Mouse (Mus musculus) 3134 (cell line): ENCODE data around the gene Map7d1.

ENCODE experiments used
- DNase-seq: peaks from one replicate; pipeline ENCODE4 v3.0.0-alpha.2; 2011; ENCODE audit warnings: low spot score; ENCODE audit not compliant: insufficient read length; ENCODE audit errors: extremely low read depth

Map7d1 gene

DNA sequence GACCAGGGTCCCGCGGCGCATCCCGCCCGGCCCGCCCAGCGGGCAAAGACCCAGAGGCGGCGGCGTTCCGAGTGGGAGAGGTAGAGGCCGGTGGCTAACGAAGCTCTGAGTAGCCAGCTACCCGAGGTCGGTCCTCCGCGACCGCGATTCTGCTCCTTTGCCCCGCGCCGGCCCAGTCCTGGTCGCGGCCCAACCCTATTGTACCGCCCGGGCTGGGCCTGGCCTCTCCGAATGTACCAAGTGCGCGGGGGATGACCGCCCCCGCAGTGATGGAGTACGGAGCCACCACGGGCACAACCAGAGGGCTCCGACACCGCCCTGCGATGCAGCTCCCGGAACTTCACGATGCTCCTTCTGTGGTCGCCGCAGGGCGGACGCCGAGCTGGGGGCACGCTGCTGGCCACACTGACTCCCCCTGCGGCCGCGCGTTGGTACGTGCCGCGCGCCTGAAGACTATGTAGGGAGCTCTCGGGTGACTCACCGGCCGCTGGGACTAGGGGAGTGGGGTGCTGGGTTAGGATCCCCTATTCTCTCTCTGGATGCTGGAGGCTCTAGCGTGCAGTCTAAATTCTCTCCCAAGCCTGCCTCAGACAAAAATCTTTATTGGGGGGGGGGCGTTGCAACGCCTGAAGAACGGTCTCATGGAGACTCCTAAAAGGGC lies at the start of gene Map7d1:
Gene Map7d1, minus strand, starts transcription at position 213 of the 661 bp plus-strand sequence.
- peak; percentile 90 for DNase-seq

DNA sequence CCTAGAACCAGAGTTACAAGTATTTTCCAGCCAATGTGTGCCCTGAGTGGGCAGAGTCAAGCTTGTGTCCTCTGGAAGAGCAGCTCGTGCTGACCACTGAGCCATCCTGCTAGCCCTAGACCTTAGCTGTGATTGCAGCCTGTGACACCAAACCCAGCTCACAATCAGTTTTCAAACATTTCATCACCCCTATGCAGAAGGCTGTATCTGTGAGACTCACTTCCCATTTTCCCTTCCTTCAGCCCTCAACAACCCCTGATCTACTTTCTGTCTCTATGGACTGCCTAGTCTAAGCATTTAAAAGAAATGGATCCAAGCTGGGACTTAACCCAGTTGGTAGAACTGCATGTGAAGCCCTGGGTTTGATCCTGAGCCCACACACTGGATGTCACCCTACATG lies 49.3 kb upstream of the Map7d1 start:
- no peak for DNase-seq

DNA sequence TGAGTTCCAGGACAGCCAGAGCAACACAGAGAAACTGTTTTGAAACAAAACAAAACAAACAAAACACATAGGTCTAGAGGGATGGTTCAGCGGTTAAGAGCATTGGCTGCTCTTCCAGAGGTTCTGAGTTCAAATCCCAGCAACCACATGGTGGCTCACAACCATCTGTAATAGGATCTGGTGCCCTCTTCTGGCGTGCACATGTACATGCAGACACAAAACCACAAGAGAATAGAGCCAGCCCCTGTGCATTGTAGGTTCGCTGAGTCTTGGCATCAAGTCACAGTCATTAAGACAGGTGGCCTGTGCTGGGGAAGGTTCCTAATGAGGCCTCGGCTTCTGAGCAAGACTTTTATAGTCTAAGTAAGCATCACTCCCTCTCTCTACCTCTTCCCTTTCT lies 47.7 kb upstream of the Map7d1 start:
- no peak for DNase-seq

DNA sequence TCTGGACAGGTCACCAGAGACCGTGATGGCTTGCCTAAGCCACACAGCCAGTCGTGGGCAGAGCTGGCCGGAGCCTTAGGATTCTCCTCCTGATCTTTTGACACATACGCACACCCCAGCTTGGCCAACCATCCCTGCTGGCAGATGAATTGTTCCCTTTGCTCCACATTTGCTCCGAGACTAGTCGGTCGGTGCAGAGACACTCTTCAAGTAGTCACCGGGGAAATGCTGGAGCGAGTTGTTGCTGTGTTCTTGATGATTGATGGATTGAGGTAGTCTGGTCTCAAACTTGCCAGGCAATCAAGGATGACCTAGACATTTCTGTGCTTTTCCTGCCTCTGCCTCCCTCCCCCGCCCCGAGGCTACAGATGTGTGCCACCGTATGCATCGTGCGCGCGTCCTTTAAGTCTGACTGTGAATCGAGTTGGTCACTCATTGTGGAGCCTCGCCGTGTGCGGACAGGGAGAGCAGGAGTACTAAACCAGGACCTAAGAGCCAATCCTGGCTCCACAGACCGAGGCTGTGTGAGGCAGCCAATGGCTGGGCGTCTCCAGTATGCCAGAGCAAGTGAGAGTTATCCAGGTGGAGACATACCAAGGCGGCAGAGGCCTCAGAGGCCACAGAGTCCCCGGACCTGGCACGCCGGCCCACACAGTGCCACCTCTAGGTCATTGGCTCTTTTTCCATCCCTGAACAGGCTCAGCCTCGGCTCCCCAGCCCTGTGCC lies 45.6 kb upstream of the Map7d1 start:
- DNase-seq, result no peak

DNA sequence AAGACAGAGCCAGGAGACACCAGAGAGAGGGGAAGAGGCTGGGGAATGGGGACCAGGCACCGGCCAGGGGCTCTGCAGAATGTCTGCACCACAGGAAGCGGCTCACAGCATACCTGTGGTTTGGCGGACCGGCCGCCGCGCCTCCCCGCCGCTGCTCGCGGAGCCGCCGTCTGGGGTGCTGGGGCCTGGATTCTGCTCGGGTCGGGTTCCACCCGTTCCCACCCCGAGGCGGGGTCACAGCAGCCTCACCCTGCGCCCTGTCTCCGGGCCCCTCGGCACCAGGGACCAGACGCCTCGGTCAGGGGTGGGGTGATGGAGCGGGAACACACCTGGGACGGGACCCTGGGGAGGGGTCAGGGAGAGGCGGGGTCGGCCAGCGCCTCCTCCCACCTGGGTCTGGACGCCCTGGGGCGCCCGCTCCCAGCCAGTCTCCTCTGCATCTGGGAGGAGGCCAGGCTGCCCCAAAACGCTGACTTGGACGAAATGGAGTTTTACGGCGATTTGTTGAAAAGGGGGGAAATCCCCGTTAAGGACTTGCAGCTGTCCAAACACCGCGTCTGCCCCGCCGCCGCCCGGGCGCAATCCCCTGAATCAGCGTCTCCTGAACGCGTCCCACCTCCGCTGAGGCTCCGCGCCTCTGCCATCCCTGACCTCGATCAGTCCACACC lies 44.9 kb upstream of the Map7d1 start:
- DNase-seq, result peak; percentile 62

DNA sequence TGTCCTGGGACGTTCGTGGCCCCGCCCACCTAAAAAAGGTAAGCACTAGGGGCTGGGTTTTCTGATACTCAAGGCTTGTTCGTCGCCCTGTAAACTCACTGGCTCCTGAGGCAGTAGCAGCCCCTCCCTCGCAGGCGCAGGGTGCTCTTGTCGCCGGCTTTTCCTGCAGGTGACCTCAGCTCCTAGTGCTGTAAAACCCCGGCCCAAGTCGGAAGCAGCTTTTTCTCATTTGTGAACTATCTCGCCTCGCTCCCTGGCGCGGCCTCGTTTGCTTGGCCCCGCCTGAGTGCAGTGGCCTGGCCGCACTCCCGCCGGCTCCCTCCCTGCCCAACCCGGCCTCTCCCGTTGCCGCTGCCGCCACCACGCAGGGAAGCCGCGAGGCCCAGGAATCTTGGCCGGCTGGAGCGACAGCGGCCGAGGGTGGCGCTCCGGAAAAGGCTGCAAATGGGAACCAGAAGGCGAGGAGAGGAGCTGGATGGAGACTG lies 40.5 kb upstream of the Map7d1 start:
- DNase-seq, result no peak

DNA sequence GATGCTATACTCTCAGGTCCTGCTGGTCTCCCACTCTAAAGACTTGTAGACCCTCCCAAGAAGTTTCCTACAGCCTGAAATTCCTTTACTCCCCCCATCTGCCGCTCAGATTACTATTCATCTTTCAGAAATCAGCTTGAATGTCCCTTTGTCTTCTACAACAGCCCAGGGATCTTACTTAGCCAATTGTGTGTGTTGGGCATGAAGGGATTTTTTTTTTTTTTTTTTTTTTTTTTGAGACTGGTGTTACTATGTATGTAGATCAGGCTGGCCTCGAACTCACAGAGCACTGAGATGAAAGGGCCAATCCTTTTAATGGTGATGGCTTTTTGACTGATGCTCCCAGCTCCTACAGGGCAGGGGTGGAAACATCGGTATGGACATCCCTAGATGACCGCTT lies 39.8 kb upstream of the Map7d1 start:
- no peak for DNase-seq

DNA sequence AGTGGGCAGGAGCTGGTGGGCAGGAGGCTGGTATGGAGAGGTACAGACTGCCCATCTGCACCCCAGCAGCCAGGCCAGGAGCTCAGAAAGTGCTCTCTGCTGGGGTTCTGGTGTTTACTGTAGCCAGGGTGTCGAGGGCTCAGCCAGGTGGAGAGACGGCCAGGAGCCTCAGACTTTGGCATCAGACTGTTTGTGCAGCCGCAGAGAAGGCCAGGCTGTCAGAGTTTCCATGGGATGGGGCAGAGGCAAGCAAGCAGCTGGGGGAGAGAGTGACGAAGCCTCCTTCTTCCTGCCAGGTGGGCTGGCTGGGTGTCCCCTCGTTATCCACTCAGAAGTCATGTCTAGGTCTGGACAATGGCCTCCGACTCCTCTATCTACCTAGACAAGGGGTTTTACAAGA lies 39.0 kb upstream of the Map7d1 start:
- DNase-seq, result no peak

DNA sequence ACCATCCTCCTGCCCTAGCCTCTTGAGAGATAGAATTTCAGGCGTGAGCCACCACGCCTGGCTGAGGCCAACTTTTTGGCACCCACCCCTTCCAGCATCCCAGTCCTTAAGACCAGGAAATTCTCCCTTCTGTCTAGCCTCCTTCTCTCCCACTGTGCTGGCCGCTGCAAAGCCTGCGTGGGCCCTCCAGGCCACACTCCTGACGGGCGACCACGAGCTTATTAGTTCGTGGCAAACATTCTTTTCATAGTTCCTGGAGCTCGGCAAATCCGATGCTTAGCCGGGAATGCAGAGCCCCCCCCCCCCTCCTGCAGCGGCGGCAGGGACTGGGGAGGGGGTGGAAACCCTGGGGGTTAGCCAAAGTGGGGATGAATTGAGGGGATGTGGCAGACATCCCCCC lies 35.1 kb upstream of the Map7d1 start:
- no peak for DNase-seq

DNA sequence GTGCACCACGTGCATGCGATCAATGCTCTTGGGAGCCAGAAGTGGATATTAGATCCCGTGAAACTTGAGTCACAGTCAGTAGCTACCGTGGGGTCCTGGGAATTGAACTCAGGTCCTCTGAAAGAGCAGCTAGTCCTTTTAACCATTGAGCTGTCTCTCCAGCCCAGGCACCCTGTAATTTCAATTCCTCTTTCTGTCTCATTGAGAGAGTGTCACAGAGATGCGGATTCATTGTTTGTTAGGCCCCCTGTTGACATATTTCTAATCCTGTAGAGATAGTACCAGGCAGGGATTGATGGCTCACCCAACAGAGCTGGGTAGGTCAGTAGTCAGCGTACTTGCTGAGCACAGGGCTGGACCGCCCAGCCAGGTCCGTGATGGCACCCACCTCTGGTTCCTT lies 34.2 kb upstream of the Map7d1 start:
- no peak for DNase-seq

DNA sequence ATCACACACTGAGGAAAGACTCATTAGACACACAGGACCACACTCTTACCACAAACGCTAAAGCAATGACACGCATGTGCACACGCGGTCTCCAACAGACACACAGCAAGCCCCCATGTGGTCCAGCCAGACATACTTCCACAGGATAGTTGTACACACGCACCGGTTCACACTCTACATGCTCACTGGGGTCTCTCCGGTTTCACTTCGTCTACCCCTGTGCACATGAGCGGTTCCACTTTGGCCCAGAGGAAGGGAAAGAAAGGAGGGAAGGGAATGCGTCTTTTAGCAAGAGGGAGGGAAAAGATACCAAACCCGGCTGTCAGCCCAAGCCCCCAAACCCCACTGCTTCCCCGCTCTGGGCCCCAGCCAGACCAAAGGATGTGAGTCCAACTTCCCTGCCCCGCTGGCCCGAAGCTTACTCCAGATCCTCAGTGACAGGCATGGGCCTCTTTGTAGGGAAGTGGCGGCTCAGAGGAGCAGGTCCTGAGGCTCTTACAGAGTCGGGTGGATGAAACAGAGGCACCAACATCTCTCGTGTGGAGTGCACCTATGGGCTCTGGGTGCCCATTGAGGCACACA lies 32.0 kb upstream of the Map7d1 start:
- no peak for DNase-seq

DNA sequence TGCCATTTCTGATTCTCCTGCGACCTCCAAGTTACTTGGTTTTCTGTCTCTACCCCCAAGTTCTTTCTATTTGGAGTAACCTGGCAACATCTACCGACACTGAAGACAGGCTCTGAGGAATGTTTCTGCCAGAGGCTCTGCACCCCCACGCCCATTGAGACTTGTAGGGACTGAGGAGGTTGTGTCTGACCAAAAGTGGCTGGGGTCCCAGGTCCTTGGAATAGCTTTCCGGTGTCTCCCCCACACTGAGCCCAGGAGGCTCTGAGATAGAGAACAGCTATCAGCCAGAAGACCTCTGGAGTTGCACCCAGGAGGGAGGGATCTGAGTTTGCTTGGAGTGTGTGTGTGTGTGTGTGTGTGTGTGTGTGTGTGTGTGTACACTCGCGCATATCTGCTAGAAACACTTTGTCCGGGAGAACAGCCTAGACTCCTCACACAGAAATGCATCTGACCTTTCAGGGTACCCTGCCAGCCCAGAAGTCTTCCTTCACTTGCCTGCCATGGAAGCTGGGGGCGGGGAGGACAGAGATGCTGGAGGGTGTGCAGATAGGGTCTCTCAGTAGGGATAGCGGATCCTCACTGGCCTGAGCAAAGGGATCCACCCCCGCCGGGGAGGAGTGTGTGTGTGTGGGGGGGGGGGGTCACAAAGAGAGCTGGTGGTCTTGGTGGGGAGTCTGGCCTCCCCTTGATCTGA lies 31.3 kb upstream of the Map7d1 start:
- no peak for DNase-seq

DNA sequence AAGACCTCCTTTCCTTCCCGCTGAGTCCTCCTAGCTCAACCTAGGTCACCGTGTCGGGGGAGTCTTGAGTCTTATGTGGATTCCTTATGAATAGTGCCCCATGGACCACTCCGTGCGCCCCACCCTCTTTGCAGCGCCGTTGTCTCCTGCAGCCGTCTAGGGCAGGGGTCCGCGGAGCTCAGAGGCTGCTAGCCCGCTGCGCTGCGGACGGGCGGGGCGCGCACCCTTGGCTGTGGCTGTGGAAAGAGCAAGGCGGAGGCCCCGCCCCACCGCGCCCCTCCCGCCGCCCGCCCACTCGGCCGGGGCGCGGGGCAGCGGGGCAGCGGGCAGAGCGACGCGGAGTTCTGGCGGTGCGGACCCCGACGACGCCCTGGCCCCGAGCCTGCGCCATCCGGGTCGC lies 30.3 kb upstream of the Map7d1 start, which contains the start of gene Col8a2:
Gene Col8a2, plus strand, starts transcription at position 302 of the 400 bp plus-strand sequence.
- DNase-seq, result no peak

DNA sequence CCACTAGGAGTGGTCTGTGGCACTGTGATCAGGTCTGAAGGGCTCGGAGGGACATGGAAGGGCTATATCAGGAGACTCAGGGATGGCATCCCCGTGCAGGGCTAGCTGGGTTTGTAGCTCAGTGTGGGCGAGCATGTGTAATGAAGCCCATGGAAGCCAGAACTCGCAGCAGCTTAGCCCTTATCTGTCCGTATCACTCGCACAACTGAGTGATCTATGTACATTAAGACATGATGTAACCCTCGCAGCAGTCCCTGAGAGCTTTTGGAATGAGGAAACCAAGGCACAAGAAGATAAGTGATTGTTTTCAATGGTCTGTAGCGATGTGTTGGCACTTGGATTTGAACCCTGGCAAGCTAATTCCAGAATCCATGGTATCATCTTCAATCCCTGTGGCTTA lies 27.4 kb upstream of the Map7d1 start:
- no peak for DNase-seq

DNA sequence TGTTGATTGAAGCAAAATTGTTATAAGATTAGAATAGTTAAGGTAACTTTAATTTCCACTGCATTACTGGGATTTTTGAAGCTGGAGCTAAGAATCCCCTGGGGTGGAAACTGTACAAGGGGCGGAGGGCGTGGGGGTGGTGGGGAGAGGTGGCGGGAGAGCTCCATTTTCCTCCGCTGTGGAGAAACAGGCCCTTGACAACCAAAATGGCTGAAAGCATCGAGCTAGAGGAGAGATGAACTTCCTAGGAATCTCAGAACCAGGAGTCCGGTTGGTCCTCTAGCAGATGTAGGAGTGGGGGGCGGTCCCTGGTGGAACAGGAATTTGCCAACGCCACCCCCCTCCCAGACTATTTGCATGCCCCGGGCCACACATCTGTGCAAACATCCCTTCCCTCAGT lies 25.6 kb upstream of the Map7d1 start:
- no peak for DNase-seq

DNA sequence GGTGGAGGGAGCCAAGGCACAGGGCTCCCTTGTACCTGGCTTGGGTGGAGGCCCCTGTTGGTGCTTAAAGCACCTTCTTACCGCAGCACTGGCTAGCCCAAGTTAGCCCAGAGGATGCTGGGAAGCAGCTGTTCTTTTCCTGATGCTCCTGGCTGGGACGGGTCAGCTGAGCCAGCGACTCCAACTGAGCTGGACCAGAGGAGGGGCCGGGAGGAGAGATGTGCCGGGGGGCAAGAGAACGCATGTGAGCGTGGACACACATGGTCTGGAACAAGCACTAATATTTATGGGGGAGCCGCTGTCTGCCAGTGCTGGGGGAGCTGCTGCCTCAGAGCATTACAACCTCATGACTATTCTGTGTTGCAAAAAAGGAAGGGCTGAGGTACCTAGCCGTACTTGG lies 22.8 kb upstream of the Map7d1 start:
- DNase-seq, result no peak

DNA sequence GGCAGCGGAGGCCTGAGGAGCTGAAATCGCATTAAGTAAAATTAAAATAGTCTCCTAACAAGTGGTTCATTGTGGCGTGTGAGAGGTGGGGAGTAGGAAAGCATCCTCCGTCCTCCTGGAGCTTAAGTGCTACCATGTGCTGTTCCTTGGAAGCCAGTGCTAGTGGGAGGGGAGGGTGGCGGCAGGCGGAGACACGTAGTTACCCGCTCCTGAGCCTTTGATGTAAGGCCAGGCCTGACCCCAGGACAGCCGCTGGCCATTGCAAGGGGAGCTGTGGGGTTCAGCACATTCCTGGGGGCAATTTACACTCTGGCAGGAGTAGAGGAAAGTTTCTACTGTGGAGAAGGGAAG lies 22.4 kb upstream of the Map7d1 start:
- DNase-seq, result no peak

DNA sequence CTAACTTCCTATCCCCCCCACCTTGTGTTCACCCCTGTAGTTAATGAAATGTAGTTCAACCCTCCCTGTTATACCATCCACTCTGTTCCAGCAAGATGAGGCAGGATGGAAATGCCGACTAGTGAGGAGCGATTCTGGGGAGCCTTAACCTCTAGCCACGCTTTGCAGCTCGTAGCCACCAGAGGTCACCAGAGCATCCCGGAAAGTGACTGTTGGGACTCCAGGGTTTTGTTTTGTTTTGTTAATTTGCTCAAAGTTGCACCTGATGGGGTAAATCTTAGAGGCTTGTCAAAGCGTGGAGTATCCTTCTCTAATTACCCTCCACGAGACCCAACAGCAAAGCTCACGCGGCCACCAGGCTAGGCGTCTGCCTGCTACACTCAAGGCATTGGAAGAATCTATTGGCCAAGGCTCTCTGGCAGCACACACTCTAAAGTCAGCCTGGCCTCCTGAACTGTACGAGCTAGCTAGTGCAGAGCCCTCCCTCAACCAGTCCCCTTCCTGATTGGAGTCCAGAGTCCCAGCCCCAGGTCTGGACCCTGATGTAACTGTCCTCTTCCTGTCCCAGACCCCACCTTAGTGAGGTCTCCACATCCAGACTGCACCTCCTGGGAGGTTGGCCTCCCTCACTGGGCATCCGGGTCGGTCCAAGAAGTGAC lies 21.9 kb upstream of the Map7d1 start:
- no peak for DNase-seq

DNA sequence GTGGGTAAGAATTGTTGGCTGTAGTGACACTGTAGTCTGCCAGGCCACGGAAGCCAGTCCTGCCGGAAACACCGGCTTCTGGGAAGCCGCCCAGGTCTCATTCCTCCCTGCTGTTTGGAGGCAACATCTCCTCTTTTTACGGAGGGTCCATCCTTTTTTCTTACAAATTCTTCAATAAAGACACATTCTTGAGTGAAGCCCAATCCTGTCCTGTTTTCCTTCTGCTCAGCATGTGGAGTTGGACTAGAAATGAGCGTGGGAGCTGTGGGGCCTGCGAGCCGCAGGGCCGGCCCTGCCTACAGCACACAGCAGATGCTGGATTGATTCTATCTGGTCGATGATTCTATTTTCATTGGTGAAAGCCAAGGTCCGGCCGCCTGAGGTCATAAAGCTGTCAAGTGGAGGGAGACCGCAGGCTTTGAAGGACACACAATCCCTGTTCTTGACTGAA lies 19.6 kb upstream of the Map7d1 start:
- DNase-seq, result no peak

DNA sequence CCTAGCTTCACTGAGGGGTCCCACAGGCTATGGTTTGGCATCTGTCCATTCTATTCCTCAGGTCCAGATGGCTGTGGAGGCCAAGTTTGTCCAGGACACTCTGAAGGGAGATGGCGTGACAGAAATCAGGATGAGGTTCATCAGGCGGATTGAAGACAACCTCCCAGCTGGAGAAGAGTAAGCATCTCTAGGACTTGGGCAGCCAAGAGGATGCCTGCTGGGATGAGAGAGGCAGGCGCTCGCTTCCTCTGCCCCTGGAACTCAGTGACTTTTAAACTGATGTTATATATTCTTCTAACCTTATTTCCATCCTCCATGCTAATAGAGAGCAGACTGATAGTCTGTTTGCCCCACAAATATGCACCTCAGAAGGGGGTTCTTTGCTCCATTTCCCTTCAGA lies 18.9 kb upstream of the Map7d1 start:
- no peak for DNase-seq
